ENCODE assay signal across 8 mouse cellular contexts in genomic region chr2:25179566-25180217, GRCm38 (mm10). TPM values are rescaled to one million over a fixed set of nuclear protein-coding genes. Genes with fewer than 3 reads are reported as not detected.
DNase-seq lines count a peak whose midpoint lies in the region; ATAC-seq and TF ChIP-seq lines count a peak whose summit lies in the region.

No protein-coding gene starts in this region.

- in situ Hi-C loops in CH12.LX (cut with MboI; ENCODE audit: low pct_ligation_motif_present, low pct_unique_long_range_greater_than_20kb, low sequenced_read_pairs) = no loop called here

- H3K9ac ChIP-seq in heart, adult 2 months (ENCODE audit: low read depth, low read length) = peak overlapping the region; percentile 57
- peak overlapping the region; percentile 29 for H3K9ac ChIP-seq in CH12.LX (ENCODE audit: insufficient read depth, low read depth)
- H3K9ac ChIP-seq in forebrain, postnatal 0 days = peak overlapping the region; percentile 25; the same call in 1 of the 2 replicates
- H3K9ac ChIP-seq in liver, embryonic 15.5 days = no peak overlapping the region

- peaks cover 27% of the 10 kb centered on the region for H3K4me1 ChIP-seq in heart, adult 2 months (ENCODE audit: control insufficient read depth, insufficient read depth, low read length)
- peaks cover 12 to 24% of the 10 kb centered on the region in 2 experiments for H3K4me1 ChIP-seq in CH12.LX (ENCODE audit: control insufficient read depth in 1 of 2, insufficient read depth in 2 of 2)
- peaks cover 10% of the 10 kb centered on the region; the same call in 1 of the 2 replicates for H3K4me1 ChIP-seq in forebrain, postnatal 0 days (ENCODE audit: insufficient read depth)
- peaks cover 64% of the 10 kb centered on the region for H3K4me1 ChIP-seq in liver, embryonic 15.5 days (replicated peaks)

- intact Hi-C loops in heart, adult 2 months (cut with DNase I) = loop anchor here (1.0 to 5.0 kb wide), 2 partner anchors 17 to 37 kb away; partner anchors contain the start of gene Tor4a

- no peaks in the 10 kb centered on the region for H3K79me2 ChIP-seq in heart, adult 2 months (replicated peaks; ENCODE audit: control insufficient read depth, insufficient read depth, low read length)
- no peaks in the 10 kb centered on the region for H3K79me2 ChIP-seq in CH12.LX (replicated peaks; ENCODE audit: control insufficient read depth, extremely low read depth, insufficient read depth, poor library complexity, severe bottlenecking)

- peak overlapping the region; percentile 89 for H3K27ac ChIP-seq in heart, adult 2 months
- H3K27ac ChIP-seq in CH12.LX (ENCODE audit: insufficient read depth, low read depth) = no peak overlapping the region
- H3K27ac ChIP-seq in forebrain, postnatal 0 days (ENCODE audit: low read depth, low read length) = peak overlapping the region; percentile 79
- H3K27ac ChIP-seq in liver, embryonic 15.5 days (replicated peaks) = no peak overlapping the region

- peaks cover 11% of the 10 kb centered on the region for H3K9me3 ChIP-seq in CH12.LX (replicated peaks; ENCODE audit: low read length)
- H3K9me3 ChIP-seq in forebrain, postnatal 0 days (ENCODE audit: low read length) = no peaks in the 10 kb centered on the region
- H3K9me3 ChIP-seq in liver, embryonic 15.5 days (replicated peaks) = no peaks in the 10 kb centered on the region

- no peaks in the 10 kb centered on the region for H3K36me3 ChIP-seq in heart, adult 2 months (ENCODE audit: control insufficient read depth, insufficient read depth, low read length)
- H3K36me3 ChIP-seq in CH12.LX (replicated peaks in 1 of 2; ENCODE audit: control insufficient read depth in 1 of 2, insufficient read depth in 1 of 2, low read length in 1 of 2) = no peaks in the 10 kb centered on the region
- no peaks in the 10 kb centered on the region for H3K36me3 ChIP-seq in forebrain, postnatal 0 days (ENCODE audit: insufficient read depth)
- H3K36me3 ChIP-seq in liver, embryonic 15.5 days (replicated peaks) = no peaks in the 10 kb centered on the region

- no peak for TF ChIP-seq EP300 in heart, adult 2 months (IDR thresholded peaks at IDR 0.05; ENCODE audit: insufficient read depth, low read depth, low read length)
- TF ChIP-seq EP300 in CH12.LX (IDR thresholded peaks at IDR 0.05; ENCODE audit: low read length) = no peak

- no peaks in the 10 kb centered on the region for H3K27me3 ChIP-seq in heart, adult 2 months (ENCODE audit: control insufficient read depth, insufficient read depth, low read length)
- H3K27me3 ChIP-seq in CH12.LX (replicated peaks) = peaks cover 88% of the 10 kb centered on the region
- H3K27me3 ChIP-seq in forebrain, postnatal 0 days (ENCODE audit: insufficient read depth, low read length) = no peaks in the 10 kb centered on the region
- peaks cover 81% of the 10 kb centered on the region for H3K27me3 ChIP-seq in liver, embryonic 15.5 days

- peak overlapping the region; percentile 47 for H3K4me2 ChIP-seq in CH12.LX (ENCODE audit: insufficient read depth, low read depth, poor library complexity, severe bottlenecking)
- peak overlapping the region; percentile 87 for H3K4me2 ChIP-seq in forebrain, postnatal 0 days (ENCODE audit: low read depth)
- peak overlapping the region; percentile 99 for H3K4me2 ChIP-seq in liver, embryonic 15.5 days

- dilution Hi-C loops in CH12.LX (cut with MboI; ENCODE audit: extremely low pct_ligation_motif_present, extremely low pct_unique_long_range_greater_than_20kb, low sequenced_read_pairs) = no loop called here

- WGBS in heart, adult 2 months = 61% methylated on average over 15 of the region's 15 CpGs
- 27% methylated on average over 15 of the region's 15 CpGs for WGBS in forebrain, postnatal 0 days
- WGBS in liver, embryonic 15.5 days (ENCODE audit: insufficient replicate concordance) = 58% methylated on average over 15 of the region's 15 CpGs

- DNase-seq in heart, adult 2 months = peak in 1 of 2 experiments; percentile 20
- no peak for DNase-seq in heart, adult 9 months (ENCODE audit: low spot score in 2 of 2)
- no peak for DNase-seq in CH12.LX (ENCODE audit: extremely low read depth)
- no peak for DNase-seq in forebrain, postnatal 0 days
- no peak for DNase-seq in spleen, postnatal 14 days (ENCODE audit: low spot score in 2 of 2)
- DNase-seq in urinary bladder, postnatal 4 days (ENCODE audit: low spot score in 2 of 2) = no peak

- H3K4me3 ChIP-seq in heart, adult 2 months = peak overlapping the region; percentile 61
- H3K4me3 ChIP-seq in CH12.LX (replicated peaks in 1 of 3; ENCODE audit: low read depth in 2 of 3, low read length in 2 of 3, poor library complexity in 1 of 3) = peak overlapping the region in 1 of 3 experiments; percentile 12
- peak overlapping the region; percentile 64 for H3K4me3 ChIP-seq in forebrain, postnatal 0 days (ENCODE audit: low read depth, low read length)
- H3K4me3 ChIP-seq in liver, embryonic 15.5 days (replicated peaks) = peak overlapping the region; percentile 71; the same call in 1 of the 2 replicates

- no peak for TF ChIP-seq RAD21 in CH12.LX (IDR thresholded peaks at IDR 0.05; ENCODE audit: low read depth, low read length)

- ATAC-seq in forebrain, postnatal 0 days = no peak
- ATAC-seq in liver, embryonic 15.5 days (ENCODE audit: insufficient read depth) = no peak
- ATAC-seq in activated CD4-positive, CD25-positive, alpha-beta regulatory T cell, adult 4 months = no peak

- TF ChIP-seq POLR2A in heart, adult 2 months (IDR thresholded peaks at IDR 0.05; ENCODE audit: insufficient read depth, low read depth, low read length) = no peak
- no peak for TF ChIP-seq POLR2A in CH12.LX (IDR thresholded peaks at IDR 0.05; ENCODE audit: low read depth, low read length)

- no peak for TF ChIP-seq CTCF in heart, adult 2 months (IDR thresholded peaks at IDR 0.05)
- TF ChIP-seq CTCF in CH12.LX (conservative IDR thresholded peaks at IDR 0.05 in 1 of 2, IDR thresholded peaks at IDR 0.05 in 1 of 2; ENCODE audit: low read depth in 2 of 2, low read length in 2 of 2) = no peak
- TF ChIP-seq CTCF in forebrain, postnatal 0 days (IDR thresholded peaks at IDR 0.05; ENCODE audit: low read depth) = no peak

TF ChIP-seq in CH12.LX, 34 proteins besides CTCF, POLR2A, EP300 and RAD21 (continues in another document):
- TF ChIP-seq ZKSCAN1 (IDR thresholded peaks at IDR 0.05; ENCODE audit: borderline replicate concordance, low read depth, low read length) = no peak

RNA-seq across cellular contexts. Expression of gene Nrarp, which starts 0.9 kb away (rescaled TPM):
- 1 to 10 TPM; 6.2 to 7.4 TPM for total RNA-seq in heart, adult 2 months (2021)
- 10.2 and 11.2 TPM in 2 replicates for polyA plus RNA-seq in heart, adult 2 months (2012; rRNA removed)
- total RNA-seq in CH12.LX (2012; rRNA removed) (3.1 TPM in 2 replicates), CH12.LX (2014; rRNA removed) (0.24 and 0.35 TPM in 2 replicates)
- 0.14 and 0.20 TPM in 2 replicates for polyA plus RNA-seq in CH12.LX (2012; ENCODE audit: insufficient read length, low read depth)
- total RNA-seq in forebrain, postnatal 0 days (2014; rRNA removed) = 38.2 and 40.0 TPM in 2 replicates
- 17.0 and 17.8 TPM in 2 replicates for polyA plus RNA-seq in forebrain, postnatal 0 days (2015; fragmentation: Nextera tagmentation; extraction: Ambion mirVana)
- polyA plus RNA-seq in liver, embryonic 15.5 days (2015; fragmentation: Nextera tagmentation; extraction: Ambion mirVana) = 2.1 and 2.4 TPM in 2 replicates
- polyA plus RNA-seq in activated CD4-positive, CD25-positive, alpha-beta regulatory T cell, adult 4 months (2017; shearing (Covaris generic)) = 1 to 10 TPM in 1 of 2 experiments, under 1 TPM in 1; 0.61 to 1.2 TPM

RNA-seq across cellular contexts. Expression of gene Tor4a, which starts 17.0 kb away (rescaled TPM):
- 1 to 10 TPM; 4.3 to 4.9 TPM for total RNA-seq in heart, adult 2 months (2021)
- 6.8 and 9.4 TPM in 2 replicates for polyA plus RNA-seq in heart, adult 2 months (2012; rRNA removed)
- total RNA-seq in CH12.LX (2012; rRNA removed) (17.5 and 20.4 TPM in 2 replicates), CH12.LX (2014; rRNA removed) (12.6 and 13.1 TPM in 2 replicates)
- 15.3 TPM in 2 replicates for polyA plus RNA-seq in CH12.LX (2012; ENCODE audit: insufficient read length, low read depth)
- 1.7 and 3.3 TPM in 2 replicates for total RNA-seq in forebrain, postnatal 0 days (2014; rRNA removed)
- polyA plus RNA-seq in forebrain, postnatal 0 days (2015; fragmentation: Nextera tagmentation; extraction: Ambion mirVana) = 0.92 and 1.2 TPM in 2 replicates
- 6.2 and 6.8 TPM in 2 replicates for polyA plus RNA-seq in liver, embryonic 15.5 days (2015; fragmentation: Nextera tagmentation; extraction: Ambion mirVana)
- 10 to 100 TPM; 51.4 to 89.5 TPM for polyA plus RNA-seq in activated CD4-positive, CD25-positive, alpha-beta regulatory T cell, adult 4 months (2017; shearing (Covaris generic))

RNA-seq across cellular contexts. Expression of gene Nelfb, which starts 31.6 kb away (rescaled TPM):
- 10 to 100 TPM; 37.4 TPM for total RNA-seq in heart, adult 2 months (2021)
- polyA plus RNA-seq in heart, adult 2 months (2012; rRNA removed) = 47.0 and 86.7 TPM in 2 replicates
- 57.0 and 58.7 TPM in 2 replicates for total RNA-seq in CH12.LX (2012; rRNA removed)
- 42.0 and 53.6 TPM in 2 replicates for total RNA-seq in CH12.LX (2014; rRNA removed)
- 52.5 and 58.0 TPM in 2 replicates for polyA plus RNA-seq in CH12.LX (2012; ENCODE audit: insufficient read length, low read depth)
- 94.6 and 115 TPM in 2 replicates for total RNA-seq in forebrain, postnatal 0 days (2014; rRNA removed)
- 57.1 and 76.1 TPM in 2 replicates for polyA plus RNA-seq in forebrain, postnatal 0 days (2015; fragmentation: Nextera tagmentation; extraction: Ambion mirVana)
- polyA plus RNA-seq in liver, embryonic 15.5 days (2015; fragmentation: Nextera tagmentation; extraction: Ambion mirVana) = 35.9 and 40.6 TPM in 2 replicates
- 10 to 100 TPM; 41.1 to 49.1 TPM for polyA plus RNA-seq in activated CD4-positive, CD25-positive, alpha-beta regulatory T cell, adult 4 months (2017; shearing (Covaris generic))

RNA-seq across cellular contexts. Expression of gene Stpg3, which starts 34.7 kb away (rescaled TPM):
- total RNA-seq in heart, adult 2 months (2021) = not detected
- polyA plus RNA-seq in heart, adult 2 months (2012; rRNA removed) = 0.20 TPM in 1 of 2 replicates, not detected in the other
- total RNA-seq in CH12.LX (2012; rRNA removed) (not detected in 2 replicates), CH12.LX (2014; rRNA removed) (not detected in 2 replicates)
- polyA plus RNA-seq in CH12.LX (2012; ENCODE audit: insufficient read length, low read depth) = not detected in 2 replicates
- total RNA-seq in forebrain, postnatal 0 days (2014; rRNA removed) = not detected in 2 replicates
- polyA plus RNA-seq in forebrain, postnatal 0 days (2015; fragmentation: Nextera tagmentation; extraction: Ambion mirVana) = not detected in 2 replicates
- not detected in 2 replicates for polyA plus RNA-seq in liver, embryonic 15.5 days (2015; fragmentation: Nextera tagmentation; extraction: Ambion mirVana)
- polyA plus RNA-seq in activated CD4-positive, CD25-positive, alpha-beta regulatory T cell, adult 4 months (2017; shearing (Covaris generic)) = not detected

RNA-seq across cellular contexts. Expression of gene Fam166a, which starts 38.9 kb away (rescaled TPM):
- not detected for total RNA-seq in heart, adult 2 months (2021)
- 0.21 TPM in 1 of 2 replicates, not detected in the other for polyA plus RNA-seq in heart, adult 2 months (2012; rRNA removed)
- total RNA-seq in CH12.LX (2012; rRNA removed) (0.38 and 0.42 TPM in 2 replicates), CH12.LX (2014; rRNA removed) (not detected in 2 replicates)
- polyA plus RNA-seq in CH12.LX (2012; ENCODE audit: insufficient read length, low read depth) = 23.4 and 35.0 TPM in 2 replicates
- total RNA-seq in forebrain, postnatal 0 days (2014; rRNA removed) = not detected in 2 replicates
- polyA plus RNA-seq in forebrain, postnatal 0 days (2015; fragmentation: Nextera tagmentation; extraction: Ambion mirVana) = 0.94 TPM in 1 of 2 replicates, not detected in the other
- polyA plus RNA-seq in liver, embryonic 15.5 days (2015; fragmentation: Nextera tagmentation; extraction: Ambion mirVana) = 1.0 TPM in 1 of 2 replicates, not detected in the other
- not detected for polyA plus RNA-seq in activated CD4-positive, CD25-positive, alpha-beta regulatory T cell, adult 4 months (2017; shearing (Covaris generic))

Comparison
In these comparisons a context has a peak if more than half of its experiments do, and no peak if none do; other contexts are left out.
1. H3K27ac ChIP-seq: peak in heart, adult 2 months (single experiment) and forebrain, postnatal 0 days (single experiment); none in CH12.LX (single experiment) and liver, embryonic 15.5 days (single experiment).
2. H3K4me2 ChIP-seq: peak in every context shown above with its lines; median percentile 99 in liver, embryonic 15.5 days; 87 in forebrain, postnatal 0 days; 47 in CH12.LX.